Mouse (Mus musculus): ENCODE measurements at regions not wholly inside any gene's neighbourhood (a gene's known extent, or its start where the extent isn't known, plus 50 kb on each side); places are given as distances from the start of the nearest gene placed in this dataset.

- DNase-seq: no peak
Measured at GRCm38 (mm10) chr8:24283901-24284405, 441.7 kb downstream of the Adam3 start.

- no peak for DNase-seq
Measured at GRCm38 (mm10) chr8:24280296-24280695, 445.4 kb downstream of the Adam3 start.

- DNase-seq: peak in 1 of 2 experiments; percentile 3
Measured at GRCm38 (mm10) chr8:24278391-24278790, 447.3 kb downstream of the Adam3 start.

- DNase-seq: no peak
Measured at GRCm38 (mm10) chr8:24261359-24261758, 464.3 kb downstream of the Adam3 start.

GRCm38 (mm10) chr8:24258622-24259021 is 467.0 kb downstream of the Adam3 start:
- DNase-seq: no peak

- no peak for DNase-seq
Measured at GRCm38 (mm10) chr8:24242211-24242610, 483.4 kb downstream of the Adam3 start.

GRCm38 (mm10) chr8:24240211-24240983 is 485.3 kb downstream of the Adam3 start:
- peak in 1 of 2 experiments; percentile 3 for DNase-seq

GRCm38 (mm10) chr8:24234981-24235380 is 490.7 kb downstream of the Adam3 start:
- no peak for DNase-seq

GRCm38 (mm10) chr8:24228148-24228547 is 497.5 kb downstream of the Adam3 start:
- no peak for DNase-seq

- no peak for DNase-seq
Measured at GRCm38 (mm10) chr8:24227331-24228072, 498.1 kb downstream of the Adam3 start.

- no peak for DNase-seq
Measured at GRCm38 (mm10) chr8:24220222-24220621, 505.4 kb downstream of the Adam3 start.

GRCm38 (mm10) chr8:24216655-24217054 is 509.0 kb downstream of the Adam3 start:
- no peak for DNase-seq

GRCm38 (mm10) chr8:24215510-24216138 is 510.0 kb downstream of the Adam3 start:
- no peak for DNase-seq

- no peak for DNase-seq
Measured at GRCm38 (mm10) chr8:24214315-24214714, 511.3 kb downstream of the Adam3 start.

GRCm38 (mm10) chr8:24212216-24213200 is 513.1 kb downstream of the Adam3 start:
- DNase-seq: no peak

GRCm38 (mm10) chr8:24211091-24211490 is 514.6 kb downstream of the Adam3 start:
- DNase-seq: no peak
